Mouse (Mus musculus): Measurements from ENCODE around the gene Btk. TPM values are rescaled to one million over a fixed set of nuclear protein-coding genes. Genes with fewer than 3 reads are reported as not detected.

Gene Btk
- polyA plus RNA-seq, 1 experiment from 2014 or later, result 0.36 TPM

- Histone ChIP-seq H3K9ac (ENCODE audit: low read depth, low read length) (peak overlapping the region; percentile 49), H3K27me3 (ENCODE audit: control insufficient read depth, insufficient read depth, low read depth, low read length) (no peaks in the 10 kb centered on the region), H3K27ac (ENCODE audit: low read length) (peak overlapping the region; percentile 80), H3K4me1 (ENCODE audit: control insufficient read depth, insufficient read depth, low read length) (no peaks in the 10 kb centered on the region; the same call in 1 of the 2 replicates), H3K9me3 (replicated peaks; ENCODE audit: control insufficient read depth, low read length, poor library complexity, severe bottlenecking) (no peaks in the 10 kb centered on the region), H3K4me3 (ENCODE audit: low read depth, low read length) (peak overlapping the region; percentile 32), H3K36me3 (ENCODE audit: control insufficient read depth, insufficient read depth, low read length) (no peaks in the 10 kb centered on the region), H3K4me2 (ENCODE audit: low read length) (peak overlapping the region; percentile 53)
- peak; percentile 87 for ATAC-seq
- 21% methylated on average over 14 of the region's 15 CpGs for WGBS
Measured at GRCm38 (mm10) chrX:134612285-134612959, 29.1 kb upstream of the Btk start.

- H3K4me2 ChIP-seq (ENCODE audit: low read length), result no peak overlapping the region
- no peaks in the 10 kb centered on the region for H3K9me3 ChIP-seq (replicated peaks; ENCODE audit: control insufficient read depth, low read length, poor library complexity, severe bottlenecking)
- no peak overlapping the region for H3K9ac ChIP-seq (ENCODE audit: low read depth, low read length)
- H3K36me3 ChIP-seq (ENCODE audit: control insufficient read depth, insufficient read depth, low read length), result no peaks in the 10 kb centered on the region
- H3K4me3 ChIP-seq (ENCODE audit: low read depth, low read length), result no peak overlapping the region
- no peaks in the 10 kb centered on the region for H3K27me3 ChIP-seq (ENCODE audit: control insufficient read depth, insufficient read depth, low read depth, low read length)
- H3K4me1 ChIP-seq (ENCODE audit: control insufficient read depth, insufficient read depth, low read length), result no peaks in the 10 kb centered on the region; the same call in 1 of the 2 replicates
- ATAC-seq, result no peak
- no peak overlapping the region for H3K27ac ChIP-seq (ENCODE audit: low read length)
- WGBS, result 84% methylated on average over 4 of the region's 4 CpGs
Measured at GRCm38 (mm10) chrX:134610984-134611383, 27.6 kb upstream of the Btk start.

GRCm38 (mm10) chrX:134609472-134609871, 26.1 kb upstream of the Btk start:
- no peak overlapping the region for H3K4me3 ChIP-seq (ENCODE audit: low read depth, low read length)
- no peaks in the 10 kb centered on the region; the same call in 1 of the 2 replicates for H3K4me1 ChIP-seq (ENCODE audit: control insufficient read depth, insufficient read depth, low read length)
- ATAC-seq, result peak; percentile 49
- no peak overlapping the region for H3K9ac ChIP-seq (ENCODE audit: low read depth, low read length)
- 53% methylated on average over 4 of the region's 4 CpGs for WGBS
- H3K27me3 ChIP-seq (ENCODE audit: control insufficient read depth, insufficient read depth, low read depth, low read length), result no peaks in the 10 kb centered on the region
- H3K9me3 ChIP-seq (replicated peaks; ENCODE audit: control insufficient read depth, low read length, poor library complexity, severe bottlenecking), result no peaks in the 10 kb centered on the region
- H3K27ac ChIP-seq (ENCODE audit: low read length), result no peak overlapping the region
- no peak overlapping the region for H3K4me2 ChIP-seq (ENCODE audit: low read length)
- no peaks in the 10 kb centered on the region for H3K36me3 ChIP-seq (ENCODE audit: control insufficient read depth, insufficient read depth, low read length)

- peak overlapping the region; percentile 91 for H3K27ac ChIP-seq (ENCODE audit: low read length)
- H3K4me3 ChIP-seq (ENCODE audit: low read depth, low read length), result peak overlapping the region; percentile 51
- H3K27me3 ChIP-seq (ENCODE audit: control insufficient read depth, insufficient read depth, low read depth, low read length), result no peaks in the 10 kb centered on the region
- H3K9ac ChIP-seq (ENCODE audit: low read depth, low read length), result peak overlapping the region; percentile 65
- H3K9me3 ChIP-seq (replicated peaks; ENCODE audit: control insufficient read depth, low read length, poor library complexity, severe bottlenecking), result no peaks in the 10 kb centered on the region
- 20% methylated on average over 43 of the region's 43 CpGs for WGBS
- peaks cover 17% of the 10 kb centered on the region for H3K4me1 ChIP-seq (ENCODE audit: control insufficient read depth, insufficient read depth, low read length)
- H3K36me3 ChIP-seq (ENCODE audit: control insufficient read depth, insufficient read depth, low read length), result no peaks in the 10 kb centered on the region; the same call in 1 of the 2 replicates
- peak; percentile 89 for ATAC-seq
- peak overlapping the region; percentile 58 for H3K4me2 ChIP-seq (ENCODE audit: low read length)
Measured at GRCm38 (mm10) chrX:134601380-134602120, 18.2 kb upstream of the Btk start.

- H3K4me2 ChIP-seq (ENCODE audit: low read length), result peak within 1 kb of the TSS; percentile 66
- ATAC-seq, result peak; percentile 98
- H3K4me1 ChIP-seq (ENCODE audit: control insufficient read depth, insufficient read depth, low read length), result peaks cover 17% of the 10 kb centered on the region
- H3K4me3 ChIP-seq (ENCODE audit: low read depth, low read length), result peak within 1 kb of the TSS; percentile 51
- no peaks in the 10 kb centered on the region; the same call in 1 of the 2 replicates for H3K36me3 ChIP-seq (ENCODE audit: control insufficient read depth, insufficient read depth, low read length)
- H3K9ac ChIP-seq (ENCODE audit: low read depth, low read length), result peak within 1 kb of the TSS; percentile 65
- H3K27me3 ChIP-seq (ENCODE audit: control insufficient read depth, insufficient read depth, low read depth, low read length), result no peaks in the 10 kb centered on the region
- 17% methylated on average over 33 of the region's 33 CpGs for WGBS
- peak within 1 kb of the TSS; percentile 91 for H3K27ac ChIP-seq (ENCODE audit: low read length)
- no peaks in the 10 kb centered on the region for H3K9me3 ChIP-seq (replicated peaks; ENCODE audit: control insufficient read depth, low read length, poor library complexity, severe bottlenecking)
Measured at GRCm38 (mm10) chrX:134600659-134601379, 17.4 kb upstream of the Btk start, which contains the start of the genes Gla and Hnrnph2. Gene Gla, minus strand, starts transcription at chrX:134601125. Gene Hnrnph2, plus strand, starts transcription at chrX:134601179.

- WGBS, result 32% methylated on average over 10 of the region's 10 CpGs
- H3K4me2 ChIP-seq (ENCODE audit: low read length), result peak overlapping the region; percentile 66
- peaks cover 17% of the 10 kb centered on the region for H3K4me1 ChIP-seq (ENCODE audit: control insufficient read depth, insufficient read depth, low read length)
- H3K27me3 ChIP-seq (ENCODE audit: control insufficient read depth, insufficient read depth, low read depth, low read length), result no peaks in the 10 kb centered on the region
- ATAC-seq, result peak; percentile 5; the same call in 1 of the 2 replicates
- H3K4me3 ChIP-seq (ENCODE audit: low read depth, low read length), result peak overlapping the region; percentile 51
- no peaks in the 10 kb centered on the region; the same call in 1 of the 2 replicates for H3K36me3 ChIP-seq (ENCODE audit: control insufficient read depth, insufficient read depth, low read length)
- peak overlapping the region; percentile 58 for H3K9ac ChIP-seq (ENCODE audit: low read depth, low read length)
- no peaks in the 10 kb centered on the region for H3K9me3 ChIP-seq (replicated peaks; ENCODE audit: control insufficient read depth, low read length, poor library complexity, severe bottlenecking)
- peak overlapping the region; percentile 68 for H3K27ac ChIP-seq (ENCODE audit: low read length)
Measured at GRCm38 (mm10) chrX:134599922-134600565, 16.7 kb upstream of the Btk start.

GRCm38 (mm10) chrX:134589836-134590235, 6.5 kb upstream of the Btk start:
- Histone ChIP-seq H3K9me3 (replicated peaks; ENCODE audit: control insufficient read depth, low read length, poor library complexity, severe bottlenecking) (no peaks in the 10 kb centered on the region), H3K4me2 (ENCODE audit: low read length) (no peak overlapping the region), H3K27ac (ENCODE audit: low read length) (no peak overlapping the region), H3K4me1 (ENCODE audit: control insufficient read depth, insufficient read depth, low read length) (peaks cover 7% of the 10 kb centered on the region; the same call in 1 of the 2 replicates), H3K4me3 (ENCODE audit: low read depth, low read length) (no peak overlapping the region), H3K9ac (ENCODE audit: low read depth, low read length) (no peak overlapping the region), H3K36me3 (ENCODE audit: control insufficient read depth, insufficient read depth, low read length) (no peaks in the 10 kb centered on the region), H3K27me3 (ENCODE audit: control insufficient read depth, insufficient read depth, low read depth, low read length) (no peaks in the 10 kb centered on the region)
- no peak for ATAC-seq
- 74% methylated on average over 5 of the region's 5 CpGs for WGBS

GRCm38 (mm10) chrX:134588997-134589396, 5.6 kb upstream of the Btk start:
- no peak overlapping the region for H3K9ac ChIP-seq (ENCODE audit: low read depth, low read length)
- H3K9me3 ChIP-seq (replicated peaks; ENCODE audit: control insufficient read depth, low read length, poor library complexity, severe bottlenecking), result no peaks in the 10 kb centered on the region
- H3K36me3 ChIP-seq (ENCODE audit: control insufficient read depth, insufficient read depth, low read length), result no peaks in the 10 kb centered on the region
- peaks cover 7% of the 10 kb centered on the region; the same call in 1 of the 2 replicates for H3K4me1 ChIP-seq (ENCODE audit: control insufficient read depth, insufficient read depth, low read length)
- ATAC-seq, result no peak
- H3K4me2 ChIP-seq (ENCODE audit: low read length), result no peak overlapping the region
- no peak overlapping the region for H3K27ac ChIP-seq (ENCODE audit: low read length)
- WGBS, result 88% methylated on average over 3 of the region's 3 CpGs
- no peaks in the 10 kb centered on the region for H3K27me3 ChIP-seq (ENCODE audit: control insufficient read depth, insufficient read depth, low read depth, low read length)
- H3K4me3 ChIP-seq (ENCODE audit: low read depth, low read length), result no peak overlapping the region
